Mouse (Mus musculus) midbrain, embryonic 15.5 days (tissue): ENCODE results near the gene Arhgef26. TPM values are rescaled to one million over a fixed set of nuclear protein-coding genes. Genes with fewer than 3 reads are reported as not detected.

Experiments
- ATAC-seq: fragments of 200-750 bp; cut with Nextera tagmentation; replicated peaks from 2 replicates; pipeline ENCODE4 v1.8.0; 2017; ENCODE audit warnings: moderate TSS enrichment
- H3K27ac ChIP-seq: fragments of 300-500 bp; sonication (generic); 2 replicates; pipeline ENCODE4 v1.5.1; 2015; ENCODE audit warnings: mild to moderate bottlenecking, inconsistent platforms
- H3K27me3 ChIP-seq: fragments of 300-500 bp; sonication (generic); replicated peaks from 2 replicates; pipeline ENCODE4 v1.6.1; 2015; ENCODE audit warnings: inconsistent platforms
- H3K36me3 ChIP-seq: fragments of 300-500 bp; sonication (generic); replicated peaks from 2 replicates; pipeline ENCODE4 v1.6.1; 2015; ENCODE audit warnings: inconsistent platforms
- H3K4me1 ChIP-seq: fragments of 300-500 bp; sonication (generic); 2 replicates; pipeline ENCODE4 v1.6.1; 2015; ENCODE audit warnings: inconsistent platforms
- H3K4me2 ChIP-seq: fragments of 300-500 bp; sonication (generic); 2 replicates; pipeline ENCODE4 v1.6.1; 2015; ENCODE audit warnings: inconsistent platforms, mild to moderate bottlenecking, moderate library complexity
- H3K4me3 ChIP-seq: fragments of 300-500 bp; sonication (generic); 2 replicates; pipeline ENCODE4 v1.5.1; 2015; ENCODE audit warnings: mild to moderate bottlenecking, inconsistent platforms
- H3K9ac ChIP-seq: fragments of 300-500 bp; sonication (generic); 2 replicates; pipeline ENCODE4 v1.6.1; 2015; ENCODE audit warnings: mild to moderate bottlenecking, inconsistent platforms
- H3K9me3 ChIP-seq: fragments of 300-500 bp; sonication (generic); 2 replicates; pipeline ENCODE4 v1.6.1; 2016; ENCODE audit warnings: inconsistent platforms
- WGBS: fragments of 180-500 bp; shearing (Covaris S2); methylation state at CpG from one replicate; pipeline ENCODE4 v1.1.7; 2015; ENCODE audit warnings: mixed read lengths; 5-methylcytosine and 5-hydroxymethylcytosine counted together
- polyA plus RNA-seq: library from polyadenylated mRNA; unstranded; fragments of >200 nt; fragmentation: Nextera tagmentation; extraction: Ambion mirVana; gene quantifications from 2 replicates; pipeline ENCODE4 v1.2.1, GENCODE M21; 2015

Gene Arhgef26
- polyA plus RNA-seq, 1 experiment from 2014 or later, result 9.2 TPM

GRCm38 (mm10) chr3:62418387-62419138 lies 80.4 kb downstream of the Arhgef26 start:
- 91% methylated on average over 6 of the region's 6 CpGs for WGBS
- Histone ChIP-seq H3K9me3 (no peaks in the 10 kb centered on the region), H3K9ac (no peak overlapping the region), H3K27me3 (no peaks in the 10 kb centered on the region), H3K4me2 (no peak overlapping the region), H3K4me1 (no peaks in the 10 kb centered on the region), H3K36me3 (no peaks in the 10 kb centered on the region), H3K27ac (no peak overlapping the region), H3K4me3 (no peak overlapping the region)
- ATAC-seq, result no peak

GRCm38 (mm10) chr3:62433675-62434074 lies 95.5 kb downstream of the Arhgef26 start:
- Histone ChIP-seq H3K27me3 (no peaks in the 10 kb centered on the region), H3K9me3 (no peaks in the 10 kb centered on the region), H3K4me2 (no peak overlapping the region), H3K4me3 (no peak overlapping the region), H3K9ac (no peak overlapping the region), H3K27ac (no peak overlapping the region), H3K4me1 (no peaks in the 10 kb centered on the region), H3K36me3 (no peaks in the 10 kb centered on the region)
- no peak for ATAC-seq
- WGBS, result 69% methylated on average over 4 of the region's 4 CpGs

DNA sequence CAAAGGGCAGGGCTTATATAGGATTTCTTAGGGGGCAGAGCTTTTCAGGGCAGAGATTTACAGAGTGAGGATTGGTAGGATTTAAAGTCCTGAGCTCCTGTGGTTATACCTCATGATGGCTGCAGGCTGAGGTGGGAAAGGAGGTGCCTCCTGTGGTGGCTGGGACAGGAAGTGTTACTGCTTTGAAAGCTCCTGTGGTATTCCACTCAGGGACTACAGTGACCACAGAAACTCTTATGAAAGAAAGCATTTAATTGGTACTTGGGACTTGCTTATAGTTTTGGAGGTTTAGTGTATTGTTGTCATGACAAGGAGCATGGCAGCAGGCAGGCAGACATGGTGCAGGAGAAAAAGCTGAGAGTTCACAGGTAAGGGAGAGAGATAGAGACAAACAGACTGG lies 97.8 kb downstream of the Arhgef26 start:
- no peaks in the 10 kb centered on the region for H3K9me3 ChIP-seq

GRCm38 (mm10) chr3:62440431-62440969 lies 102.4 kb downstream of the Arhgef26 start:
- 15% methylated on average over 5 of the region's 5 CpGs for WGBS
- no peak overlapping the region for H3K4me2 ChIP-seq
- H3K9ac ChIP-seq, result no peak overlapping the region
- H3K9me3 ChIP-seq, result no peaks in the 10 kb centered on the region
- no peak overlapping the region for H3K4me3 ChIP-seq
- H3K27ac ChIP-seq, result no peak overlapping the region
- no peaks in the 10 kb centered on the region for H3K4me1 ChIP-seq
- ATAC-seq, result no peak
- no peaks in the 10 kb centered on the region for H3K36me3 ChIP-seq
- H3K27me3 ChIP-seq, result no peaks in the 10 kb centered on the region

More for the DNA sequence above, 97.8 kb downstream of the Arhgef26 start:
- Histone ChIP-seq H3K4me3 (no peak overlapping the region), H3K4me1 (no peaks in the 10 kb centered on the region), H3K27me3 (no peaks in the 10 kb centered on the region), H3K4me2 (no peak overlapping the region), H3K27ac (no peak overlapping the region), H3K36me3 (no peaks in the 10 kb centered on the region), H3K9ac (no peak overlapping the region)
- ATAC-seq, result no peak

GRCm38 (mm10) chr3:62443582-62444194 lies 105.5 kb downstream of the Arhgef26 start:
- WGBS, result 83% methylated on average over 12 of the region's 12 CpGs
- no peak overlapping the region for H3K4me2 ChIP-seq
- no peak overlapping the region for H3K27ac ChIP-seq
- no peak overlapping the region for H3K4me3 ChIP-seq
- no peak for ATAC-seq
- no peaks in the 10 kb centered on the region for H3K9me3 ChIP-seq
- H3K36me3 ChIP-seq, result no peaks in the 10 kb centered on the region
- H3K9ac ChIP-seq, result no peak overlapping the region
- no peaks in the 10 kb centered on the region for H3K27me3 ChIP-seq
- no peaks in the 10 kb centered on the region for H3K4me1 ChIP-seq

DNA sequence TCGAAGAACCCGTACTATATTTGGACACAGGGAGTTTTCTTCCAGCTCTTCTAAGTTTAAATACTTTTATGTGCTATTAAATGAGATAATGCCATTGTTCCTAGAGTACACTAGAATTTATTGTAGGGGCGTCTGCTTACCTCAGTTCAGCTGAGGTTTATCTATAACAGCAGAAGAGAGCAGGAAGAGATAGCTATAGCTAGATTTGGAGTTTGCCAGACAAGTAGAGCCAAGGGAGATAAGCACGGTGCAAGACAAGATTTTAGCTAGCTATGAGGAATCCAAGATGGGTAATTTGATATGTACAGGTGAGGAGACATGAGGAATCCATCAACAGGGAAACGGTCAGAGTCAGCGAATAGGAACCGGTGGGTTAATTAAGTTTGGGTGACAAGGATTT lies 108.1 kb downstream of the Arhgef26 start:
- Histone ChIP-seq H3K4me3 (no peak overlapping the region), H3K9me3 (no peaks in the 10 kb centered on the region), H3K36me3 (no peaks in the 10 kb centered on the region), H3K4me1 (no peaks in the 10 kb centered on the region), H3K4me2 (no peak overlapping the region), H3K27me3 (no peaks in the 10 kb centered on the region), H3K27ac (no peak overlapping the region), H3K9ac (no peak overlapping the region)
- WGBS, result 94% methylated on average over 7 of the region's 7 CpGs
- ATAC-seq, result no peak

DNA sequence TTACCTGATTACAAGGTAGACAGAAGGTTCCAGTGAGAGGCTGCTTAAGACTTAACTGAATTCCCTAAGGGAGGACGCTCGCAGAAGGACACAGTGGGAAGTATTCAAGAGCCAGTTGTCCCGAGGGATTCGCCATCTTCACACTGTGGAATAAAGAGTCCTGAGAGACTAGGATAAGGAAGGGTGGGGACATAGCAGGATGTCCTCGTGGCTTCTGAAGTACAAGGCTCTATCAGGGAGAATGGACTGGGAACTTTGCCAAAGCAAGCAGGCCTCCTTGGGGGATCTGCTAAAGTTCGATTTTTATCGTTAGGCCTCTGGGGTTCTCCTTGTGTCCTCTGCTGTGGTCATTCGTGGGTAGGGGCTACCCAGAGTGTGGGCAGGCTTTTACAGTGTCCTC lies 109.0 kb downstream of the Arhgef26 start:
- H3K4me1 ChIP-seq, result no peaks in the 10 kb centered on the region
- H3K27ac ChIP-seq, result no peak overlapping the region
- ATAC-seq, result no peak
- H3K27me3 ChIP-seq, result no peaks in the 10 kb centered on the region
- H3K9ac ChIP-seq, result no peak overlapping the region
- WGBS, result 79% methylated on average over 8 of the region's 8 CpGs
- H3K9me3 ChIP-seq, result no peaks in the 10 kb centered on the region
- no peak overlapping the region for H3K4me3 ChIP-seq
- H3K4me2 ChIP-seq, result no peak overlapping the region
- no peaks in the 10 kb centered on the region for H3K36me3 ChIP-seq

DNA sequence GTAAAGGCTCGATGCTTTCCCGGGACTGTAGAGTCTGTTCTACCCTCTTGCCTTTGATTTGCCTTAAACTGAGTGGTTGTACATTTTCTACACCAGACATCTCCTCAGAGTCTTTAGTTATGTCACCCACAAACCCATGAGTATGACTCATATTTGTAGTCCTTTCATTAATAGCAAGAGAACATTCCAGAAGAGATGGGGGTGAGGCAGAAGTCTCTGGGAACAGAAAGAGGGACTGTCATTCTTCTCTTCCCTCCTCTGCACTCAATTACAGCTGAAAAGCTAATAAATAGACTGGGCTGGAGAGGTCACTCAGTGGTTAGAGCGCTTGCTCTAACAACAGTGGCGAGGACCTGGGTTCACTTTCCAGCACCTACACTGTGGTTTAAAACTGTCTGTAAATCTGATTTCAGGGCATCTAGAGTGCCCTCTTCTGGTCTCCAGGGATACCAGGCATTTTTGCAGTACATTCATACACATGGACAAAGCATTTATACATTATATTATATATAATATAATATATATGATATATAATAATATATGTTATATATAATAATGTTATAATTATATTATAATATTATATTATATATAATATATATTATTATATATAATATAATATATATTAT lies 111.8 kb downstream of the Arhgef26 start:
- Histone ChIP-seq H3K36me3 (no peaks in the 10 kb centered on the region), H3K9ac (no peak overlapping the region), H3K4me1 (0 out of 2 replicates have a peak, but pooled peaks cover 2% of the 10 kb centered on the region), H3K4me2 (no peak overlapping the region), H3K9me3 (no peaks in the 10 kb centered on the region), H3K27me3 (no peaks in the 10 kb centered on the region), H3K4me3 (no peak overlapping the region), H3K27ac (no peak overlapping the region)
- WGBS, result 92% methylated on average over 4 of the region's 4 CpGs
- ATAC-seq, result no peak

DNA sequence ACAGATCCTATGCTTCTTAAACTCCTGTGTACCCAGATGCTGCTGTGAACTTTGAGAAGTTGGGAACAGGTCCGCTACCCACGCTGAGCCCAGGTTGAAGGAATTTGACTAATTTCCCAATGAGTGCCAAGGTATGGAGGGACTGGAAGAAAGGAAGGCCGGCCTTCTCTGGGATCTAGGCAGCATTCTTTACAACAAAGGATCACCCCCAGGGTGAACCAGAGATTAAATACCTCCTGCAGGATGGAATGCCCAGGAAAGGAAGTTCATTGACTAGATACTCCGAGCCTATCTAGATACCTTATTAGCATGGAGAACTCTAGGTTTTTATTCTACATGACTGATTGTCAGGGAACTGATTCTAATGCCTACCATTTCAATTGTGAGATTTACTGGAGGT lies 114.8 kb downstream of the Arhgef26 start:
- H3K27me3 ChIP-seq, result no peaks in the 10 kb centered on the region
- no peak overlapping the region for H3K9ac ChIP-seq
- H3K9me3 ChIP-seq, result no peaks in the 10 kb centered on the region
- H3K4me3 ChIP-seq, result no peak overlapping the region
- no peak for ATAC-seq
- 46% methylated on average over 4 of the region's 4 CpGs for WGBS
- 0 out of 2 replicates have a peak, but pooled peaks cover 2% of the 10 kb centered on the region for H3K4me1 ChIP-seq
- H3K36me3 ChIP-seq, result no peaks in the 10 kb centered on the region
- no peak overlapping the region for H3K4me2 ChIP-seq
- H3K27ac ChIP-seq, result no peak overlapping the region

- Histone ChIP-seq H3K27me3 (no peaks in the 10 kb centered on the region), H3K36me3 (no peaks in the 10 kb centered on the region), H3K9me3 (no peaks in the 10 kb centered on the region), H3K4me2 (no peak overlapping the region), H3K27ac (peak overlapping the region; percentile 14; the same call in 1 of the 2 replicates), H3K9ac (no peak overlapping the region), H3K4me3 (no peak overlapping the region), H3K4me1 (0 out of 2 replicates have a peak, but pooled peaks cover 2% of the 10 kb centered on the region)
- WGBS, result 40% methylated on average over 3 of the region's 3 CpGs
- 0 out of 2 replicates have a peak, but pooled peaks have one; percentile 25 for ATAC-seq
Observed at GRCm38 (mm10) chr3:62454096-62454495, 116.0 kb downstream of the Arhgef26 start.

GRCm38 (mm10) chr3:62455854-62456253 lies 117.7 kb downstream of the Arhgef26 start:
- no peak overlapping the region for H3K9ac ChIP-seq
- ATAC-seq, result peak; percentile 65
- no peak overlapping the region for H3K27ac ChIP-seq
- 0 out of 2 replicates have a peak, but pooled peaks cover 3% of the 10 kb centered on the region for H3K36me3 ChIP-seq
- 35% methylated on average over 1 of the region's 1 CpGs for WGBS
- H3K9me3 ChIP-seq, result no peaks in the 10 kb centered on the region
- no peak overlapping the region for H3K4me2 ChIP-seq
- no peaks in the 10 kb centered on the region for H3K27me3 ChIP-seq
- H3K4me3 ChIP-seq, result no peak overlapping the region
- 0 out of 2 replicates have a peak, but pooled peaks cover 2% of the 10 kb centered on the region for H3K4me1 ChIP-seq

DNA sequence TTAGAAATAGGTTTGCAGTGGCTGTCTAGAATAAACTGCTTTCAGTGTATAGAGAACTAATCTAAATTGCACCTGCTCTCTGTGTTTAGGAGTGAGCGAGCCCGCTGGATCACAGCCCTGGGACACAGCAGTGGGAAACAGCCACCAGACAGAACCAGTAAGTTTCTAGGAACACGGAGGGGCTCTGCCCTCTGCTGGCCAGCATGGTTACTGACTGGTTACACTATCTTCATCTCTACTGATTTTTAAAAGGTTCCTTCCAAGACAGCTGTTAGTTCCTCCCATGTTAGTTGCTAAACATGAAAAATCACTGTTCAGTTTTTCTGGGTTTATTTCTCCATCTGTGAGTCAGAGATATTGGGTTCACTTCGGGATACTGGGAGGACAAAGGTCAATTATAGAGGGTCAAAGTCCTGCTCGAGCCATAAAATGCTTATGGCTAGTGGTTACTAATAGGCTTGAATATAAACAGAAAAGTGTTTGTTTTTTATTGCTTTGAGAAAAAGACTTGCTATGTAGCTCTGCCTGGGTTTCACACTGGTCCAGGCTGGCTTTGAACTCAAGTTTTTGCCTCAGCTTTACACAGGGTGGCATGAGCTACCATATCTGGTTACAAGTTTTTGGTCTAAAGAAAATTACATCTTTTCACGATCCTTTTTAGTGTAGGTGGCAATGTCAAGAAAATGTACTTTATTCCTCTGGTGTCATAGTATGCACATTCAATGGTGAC lies 120.3 kb downstream of the Arhgef26 start:
- 0 out of 2 replicates have a peak, but pooled peaks cover 11% of the 10 kb centered on the region for H3K36me3 ChIP-seq
- H3K27ac ChIP-seq, result no peak overlapping the region
- no peak overlapping the region for H3K9ac ChIP-seq
- H3K9me3 ChIP-seq, result no peaks in the 10 kb centered on the region
- no peak overlapping the region for H3K4me3 ChIP-seq
- H3K27me3 ChIP-seq, result no peaks in the 10 kb centered on the region
- ATAC-seq, result peak; percentile 67
- 0 out of 2 replicates have a peak, but pooled peaks cover 2% of the 10 kb centered on the region for H3K4me1 ChIP-seq
- WGBS, result 44% methylated on average over 6 of the region's 6 CpGs
- no peak overlapping the region for H3K4me2 ChIP-seq
